Mouse (Mus musculus) heart, embryonic 11.5 days (tissue): ENCODE data around the gene Plxnd1. TPM values are rescaled to one million over a fixed set of nuclear protein-coding genes. Genes with fewer than 3 reads are reported as not detected.

ENCODE experiments used
- ATAC-seq: fragments of 200-750 bp; cut with Nextera tagmentation; replicated peaks from 2 replicates; pipeline ENCODE4 v1.8.0; 2017; ENCODE audit warnings: moderate library complexity; ENCODE audit not compliant: insufficient number of reproducible peaks, low FRiP score, low TSS enrichment
- H3K27ac ChIP-seq: fragments of 300-500 bp; sonication (generic); 2 replicates; pipeline ENCODE4 v1.5.1; 2014; ENCODE audit warnings: mild to moderate bottlenecking, low read depth, low read length
- H3K27me3 ChIP-seq: fragments of 300-500 bp; sonication (generic); 2 replicates; pipeline ENCODE4 v1.6.1; 2014; ENCODE audit warnings: mild to moderate bottlenecking, low read length, mixed read lengths; ENCODE audit not compliant: control insufficient read depth, insufficient read depth
- H3K36me3 ChIP-seq: fragments of 300-500 bp; sonication (generic); 2 replicates; pipeline ENCODE4 v1.6.1; 2014; ENCODE audit warnings: mild to moderate bottlenecking, low read length, moderate library complexity, mixed read lengths; ENCODE audit not compliant: control insufficient read depth, insufficient read depth
- H3K4me1 ChIP-seq: fragments of 300-500 bp; sonication (generic); 2 replicates; pipeline ENCODE4 v1.6.1; 2014; ENCODE audit warnings: low read length; ENCODE audit not compliant: control insufficient read depth, insufficient read depth
- H3K4me2 ChIP-seq: fragments of 300-500 bp; sonication (generic); 2 replicates; pipeline ENCODE4 v1.6.1; 2014; ENCODE audit warnings: mild to moderate bottlenecking, moderate library complexity
- H3K4me3 ChIP-seq: fragments of 300-500 bp; sonication (generic); 2 replicates; pipeline ENCODE4 v1.5.1; 2014; ENCODE audit warnings: low read depth, low read length
- H3K9ac ChIP-seq: fragments of 300-500 bp; sonication (generic); 2 replicates; pipeline ENCODE4 v1.6.1; 2014; ENCODE audit warnings: mild to moderate bottlenecking, low read depth, low read length, moderate library complexity
- H3K9me3 ChIP-seq: fragments of 300-500 bp; sonication (generic); replicated peaks from 2 replicates; pipeline ENCODE4 v1.6.1; 2016; ENCODE audit warnings: low read length; ENCODE audit not compliant: control insufficient read depth
- WGBS: fragments of 180-500 bp; shearing (Covaris S2); extraction: QIAGEN DNeasy Blood & Tissue Kit; methylation state at CpG from one replicate; pipeline ENCODE4 v1.1.7; 2014; ENCODE audit not compliant: insufficient replicate concordance; 5-methylcytosine and 5-hydroxymethylcytosine counted together
- polyA plus RNA-seq: library from polyadenylated mRNA; unstranded; fragments of >200 nt; fragmentation: Nextera tagmentation; extraction: Ambion mirVana; gene quantifications from 2 replicates; pipeline ENCODE4 v1.2.1, GENCODE M21; 2014

Gene Plxnd1
- polyA plus RNA-seq, 1 experiment from 2014 or later, result 56.1 TPM

GRCm38 (mm10) chr6:115962439-115963085 lies 32.2 kb downstream of the Plxnd1 start:
- no peak overlapping the region for H3K9ac ChIP-seq
- WGBS, result 49% methylated on average over 23 of the region's 23 CpGs
- ATAC-seq, result no peak

GRCm38 (mm10) chr6:115961743-115962142 lies 33.1 kb downstream of the Plxnd1 start:
- H3K4me1 ChIP-seq, result peaks cover 14% of the 10 kb centered on the region
- H3K36me3 ChIP-seq, result peaks cover 3% of the 10 kb centered on the region; the same call in 1 of the 2 replicates
- ATAC-seq, result no peak
- no peaks in the 10 kb centered on the region for H3K27me3 ChIP-seq
- no peak overlapping the region for H3K9ac ChIP-seq
- H3K4me3 ChIP-seq, result no peak overlapping the region
- H3K27ac ChIP-seq, result no peak overlapping the region
- H3K9me3 ChIP-seq, result no peaks in the 10 kb centered on the region
- WGBS, result 77% methylated on average over 3 of the region's 3 CpGs
- no peak overlapping the region for H3K4me2 ChIP-seq

More at GRCm38 (mm10) chr6:115962439-115963085, 32.2 kb downstream of the Plxnd1 start:
- Histone ChIP-seq H3K27me3 (no peaks in the 10 kb centered on the region), H3K9me3 (no peaks in the 10 kb centered on the region), H3K4me3 (no peak overlapping the region), H3K27ac (no peak overlapping the region), H3K36me3 (peaks cover 3% of the 10 kb centered on the region; the same call in 1 of the 2 replicates), H3K4me1 (peaks cover 5% of the 10 kb centered on the region), H3K4me2 (no peak overlapping the region)

GRCm38 (mm10) chr6:115960322-115960721 lies 34.5 kb downstream of the Plxnd1 start:
- peaks cover 3% of the 10 kb centered on the region; the same call in 1 of the 2 replicates for H3K36me3 ChIP-seq
- ATAC-seq, result no peak
- H3K9me3 ChIP-seq, result no peaks in the 10 kb centered on the region
- H3K4me1 ChIP-seq, result peaks cover 23% of the 10 kb centered on the region
- 89% methylated on average over 19 of the region's 19 CpGs for WGBS
- no peak overlapping the region for H3K27ac ChIP-seq
- H3K4me2 ChIP-seq, result no peak overlapping the region
- H3K4me3 ChIP-seq, result no peak overlapping the region
- H3K9ac ChIP-seq, result no peak overlapping the region
- H3K27me3 ChIP-seq, result no peaks in the 10 kb centered on the region

- ATAC-seq, result 0 out of 2 replicates have a peak, but pooled peaks have one; percentile 9
- peaks cover 3% of the 10 kb centered on the region; the same call in 1 of the 2 replicates for H3K36me3 ChIP-seq
- 77% methylated on average over 7 of the region's 7 CpGs for WGBS
- no peak overlapping the region for H3K4me2 ChIP-seq
- H3K4me3 ChIP-seq, result no peak overlapping the region
- no peaks in the 10 kb centered on the region for H3K9me3 ChIP-seq
- peaks cover 23% of the 10 kb centered on the region for H3K4me1 ChIP-seq
- H3K27ac ChIP-seq, result no peak overlapping the region
- H3K9ac ChIP-seq, result no peak overlapping the region
- no peaks in the 10 kb centered on the region for H3K27me3 ChIP-seq
These were observed 35.6 kb downstream of the Plxnd1 start for GRCm38 (mm10) chr6:115959151-115959691.

- Histone ChIP-seq H3K9me3 (no peaks in the 10 kb centered on the region), H3K27ac (no peak overlapping the region), H3K4me2 (no peak overlapping the region), H3K9ac (no peak overlapping the region), H3K27me3 (no peaks in the 10 kb centered on the region), H3K4me3 (no peak overlapping the region), H3K4me1 (peaks cover 26% of the 10 kb centered on the region), H3K36me3 (0 out of 2 replicates have a peak, but pooled peaks cover 3% of the 10 kb centered on the region)
- 79% methylated on average over 9 of the region's 9 CpGs for WGBS
- no peak for ATAC-seq
These were observed 36.4 kb downstream of the Plxnd1 start for GRCm38 (mm10) chr6:115958445-115958844.

GRCm38 (mm10) chr6:115957681-115958080 lies 37.1 kb downstream of the Plxnd1 start:
- H3K4me2 ChIP-seq, result no peak overlapping the region
- peaks cover 26% of the 10 kb centered on the region for H3K4me1 ChIP-seq
- no peak overlapping the region for H3K4me3 ChIP-seq
- no peaks in the 10 kb centered on the region for H3K9me3 ChIP-seq
- H3K36me3 ChIP-seq, result 0 out of 2 replicates have a peak, but pooled peaks cover 3% of the 10 kb centered on the region
- no peak for ATAC-seq
- 42% methylated on average over 6 of the region's 6 CpGs for WGBS
- peak overlapping the region; percentile 41; the same call in 1 of the 2 replicates for H3K27ac ChIP-seq
- H3K27me3 ChIP-seq, result no peaks in the 10 kb centered on the region
- H3K9ac ChIP-seq, result no peak overlapping the region

- H3K4me2 ChIP-seq, result no peak overlapping the region
- H3K27ac ChIP-seq, result peak overlapping the region; percentile 41
- H3K4me1 ChIP-seq, result peaks cover 26% of the 10 kb centered on the region
- H3K9ac ChIP-seq, result no peak overlapping the region
- no peaks in the 10 kb centered on the region for H3K9me3 ChIP-seq
- H3K36me3 ChIP-seq, result 0 out of 2 replicates have a peak, but pooled peaks cover 3% of the 10 kb centered on the region
- WGBS, result 36% methylated on average over 16 of the region's 16 CpGs
- ATAC-seq, result no peak
- H3K4me3 ChIP-seq, result no peak overlapping the region
- no peaks in the 10 kb centered on the region for H3K27me3 ChIP-seq
These were observed 37.7 kb downstream of the Plxnd1 start for GRCm38 (mm10) chr6:115956922-115957601.

- H3K9me3 ChIP-seq, result no peaks in the 10 kb centered on the region
- H3K4me3 ChIP-seq, result no peak overlapping the region
- 0 out of 2 replicates have a peak, but pooled peaks cover 3% of the 10 kb centered on the region for H3K36me3 ChIP-seq
- H3K4me2 ChIP-seq, result no peak overlapping the region
- no peak overlapping the region for H3K9ac ChIP-seq
- WGBS, result 76% methylated on average over 13 of the region's 13 CpGs
- peaks cover 26% of the 10 kb centered on the region for H3K4me1 ChIP-seq
- H3K27me3 ChIP-seq, result no peaks in the 10 kb centered on the region
- no peak for ATAC-seq
- H3K27ac ChIP-seq, result no peak overlapping the region
These were observed 38.3 kb downstream of the Plxnd1 start for GRCm38 (mm10) chr6:115956418-115956921.
